Mouse (Mus musculus) splenic B cell, adult 2 months (primary cell): ENCODE results near the gene Prkd3.

Experiments
- DNase-seq: peaks from one replicate; pipeline ENCODE4 v3.0.0-alpha.2; 2011; ENCODE audit warnings: low read depth, low spot score
- H3K27me3 ChIP-seq: 2 replicates; pipeline ENCODE4 v1.6.1; 2012; ENCODE audit warnings: mild to moderate bottlenecking, low read length, moderate library complexity, mixed read lengths; ENCODE audit not compliant: control insufficient read depth, poor library complexity, insufficient read depth, severe bottlenecking
- H3K36me3 ChIP-seq: 2 replicates; pipeline ENCODE4 v1.6.1; 2012; ENCODE audit warnings: mild to moderate bottlenecking, low read length, moderate library complexity, mixed read lengths; ENCODE audit not compliant: control insufficient read depth, poor library complexity, insufficient read depth, severe bottlenecking

The Prkd3 gene

GRCm38 (mm10) chr17:79022746-79023145, 2.1 kb upstream of the Prkd3 start:
- Histone ChIP-seq H3K27me3 (no peaks in the 10 kb centered on the region), H3K36me3 (no peaks in the 10 kb centered on the region)
- no peak for DNase-seq

- Histone ChIP-seq H3K27me3 (no peaks in the 10 kb centered on the region), H3K36me3 (no peaks in the 10 kb centered on the region)
- DNase-seq, result no peak
Measured at GRCm38 (mm10) chr17:79020984-79021335, 344 bp upstream of the Prkd3 start.

- Histone ChIP-seq H3K27me3 (no peaks in the 10 kb centered on the region), H3K36me3 (no peaks in the 10 kb centered on the region)
- DNase-seq, result peak; percentile 11
Measured at GRCm38 (mm10) chr17:79019726-79020207, 849 bp downstream of the Prkd3 start.

- Histone ChIP-seq H3K36me3 (no peaks in the 10 kb centered on the region), H3K27me3 (no peaks in the 10 kb centered on the region)
- DNase-seq, result no peak
Measured at GRCm38 (mm10) chr17:79018422-79018821, 2.2 kb downstream of the Prkd3 start.

- Histone ChIP-seq H3K36me3 (peaks cover 8% of the 10 kb centered on the region), H3K27me3 (no peaks in the 10 kb centered on the region)
- DNase-seq, result no peak
Measured at GRCm38 (mm10) chr17:79015831-79016230, 4.8 kb downstream of the Prkd3 start.

GRCm38 (mm10) chr17:79014911-79015685, 5.5 kb downstream of the Prkd3 start:
- DNase-seq, result no peak
- H3K27me3 ChIP-seq, result no peaks in the 10 kb centered on the region
- peaks cover 8% of the 10 kb centered on the region for H3K36me3 ChIP-seq

- Histone ChIP-seq H3K36me3 (peaks cover 8% of the 10 kb centered on the region), H3K27me3 (no peaks in the 10 kb centered on the region)
- DNase-seq, result no peak
Measured at GRCm38 (mm10) chr17:79013625-79014024, 7.0 kb downstream of the Prkd3 start.

- H3K27me3 ChIP-seq, result no peaks in the 10 kb centered on the region
- H3K36me3 ChIP-seq, result no peaks in the 10 kb centered on the region
- peak; percentile 54 for DNase-seq
Measured at GRCm38 (mm10) chr17:78999745-79000270, 20.8 kb downstream of the Prkd3 start.

GRCm38 (mm10) chr17:78999189-78999588, 21.4 kb downstream of the Prkd3 start:
- Histone ChIP-seq H3K27me3 (no peaks in the 10 kb centered on the region), H3K36me3 (no peaks in the 10 kb centered on the region)
- DNase-seq, result peak; percentile 31

GRCm38 (mm10) chr17:78998130-78998529, 22.5 kb downstream of the Prkd3 start:
- H3K36me3 ChIP-seq, result no peaks in the 10 kb centered on the region
- H3K27me3 ChIP-seq, result no peaks in the 10 kb centered on the region
- DNase-seq, result no peak

- no peak for DNase-seq
- H3K27me3 ChIP-seq, result no peaks in the 10 kb centered on the region
- H3K36me3 ChIP-seq, result no peaks in the 10 kb centered on the region
Measured at GRCm38 (mm10) chr17:78994931-78995820, 25.4 kb downstream of the Prkd3 start.

GRCm38 (mm10) chr17:78994382-78994781, 26.2 kb downstream of the Prkd3 start:
- DNase-seq, result no peak
- no peaks in the 10 kb centered on the region for H3K27me3 ChIP-seq
- H3K36me3 ChIP-seq, result no peaks in the 10 kb centered on the region

- H3K27me3 ChIP-seq, result no peaks in the 10 kb centered on the region
- no peak for DNase-seq
- no peaks in the 10 kb centered on the region for H3K36me3 ChIP-seq
Measured at GRCm38 (mm10) chr17:78993670-78994069, 26.9 kb downstream of the Prkd3 start.

GRCm38 (mm10) chr17:78992303-78993027, 28.2 kb downstream of the Prkd3 start:
- H3K27me3 ChIP-seq, result no peaks in the 10 kb centered on the region
- DNase-seq, result no peak
- H3K36me3 ChIP-seq, result no peaks in the 10 kb centered on the region
